Mouse (Mus musculus) olfactory bulb, adult 2 months (tissue): Measurements from ENCODE around the gene Tmem88.

Experiments
- CTCF ChIP-seq: fragments of 200-500 bp; IDR thresholded peaks from 2 replicates; pipeline ENCODE4 v1.5.1; 2012; ENCODE audit warnings: low read depth, mild to moderate bottlenecking, low read length, moderate library complexity; ENCODE audit not compliant: insufficient read depth
- POLR2A ChIP-seq: fragments of 200-500 bp; IDR thresholded peaks from 2 replicates; pipeline ENCODE4 v1.6.1; 2012; ENCODE audit warnings: mild to moderate bottlenecking, low read depth, low read length, moderate library complexity; ENCODE audit not compliant: insufficient read depth

GRCm38 (mm10) chr11:69413221-69414181 is 15.5 kb upstream of the Tmem88 start, which contains the start of gene Kdm6b:
- TF ChIP-seq POLR2A (no peak), CTCF (no peak)
